Mouse (Mus musculus): ENCODE results near the gene Ceacam10.
"Not testable (repeated sequence)": the region's sequence is repeated elsewhere in the genome, so short reads cannot be mapped to it uniquely, and the experiment has no call there.

The Ceacam10 gene

GRCm38 (mm10) chr7:24776918-24777317 is at the start of gene Ceacam10:
Ceacam10 (plus strand) TSS chr7:24777206.
- DNase-seq (ENCODE audit: low spot score in 2 of 2): not testable (repeated sequence)

- no peak for DNase-seq (ENCODE audit: low spot score in 2 of 2)
Observed at GRCm38 (mm10) chr7:24735970-24736670, 40.9 kb upstream of the Ceacam10 start.

DNA sequence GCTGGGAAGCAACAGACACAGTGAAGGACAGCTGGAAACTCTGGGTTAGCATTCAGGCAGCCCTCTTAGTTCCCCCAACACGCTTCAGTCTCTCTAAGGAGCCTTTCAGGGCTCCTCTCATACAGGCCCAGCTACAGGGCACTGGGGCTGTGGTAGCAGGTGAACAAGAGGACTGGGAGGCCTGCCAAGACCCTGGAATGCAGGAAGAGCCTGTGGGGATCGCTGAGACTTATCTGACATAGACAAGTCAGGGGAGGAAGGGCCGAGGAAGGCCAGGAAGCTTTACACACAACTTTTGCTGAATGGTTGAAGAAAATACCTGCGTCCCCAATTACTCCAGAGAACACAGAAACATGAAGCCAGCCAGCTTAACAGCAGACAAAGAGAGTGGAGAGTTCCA is 26.3 kb upstream of the Ceacam10 start:
- DNase-seq (ENCODE audit: low spot score in 2 of 2): no peak

DNA sequence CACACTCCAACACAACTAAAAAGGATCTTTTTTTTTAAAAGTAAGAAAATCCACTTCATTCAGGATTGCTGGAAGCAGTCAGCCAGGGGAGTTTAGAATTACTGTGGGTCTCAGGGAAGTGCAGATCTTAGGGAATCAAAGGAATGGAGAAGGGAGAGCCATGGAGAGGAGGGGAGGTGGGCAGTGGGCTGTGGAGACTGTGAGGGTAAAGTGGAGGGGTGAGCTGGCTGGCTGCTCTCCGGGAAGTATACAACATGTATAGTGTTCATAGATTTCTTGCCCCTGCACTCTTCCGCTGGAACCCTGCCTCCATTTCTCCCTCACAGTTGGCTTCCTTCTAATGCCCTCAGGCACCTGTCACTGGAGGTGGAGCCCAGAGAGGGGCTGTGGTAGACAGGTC is 25.4 kb upstream of the Ceacam10 start:
- no peak for DNase-seq (ENCODE audit: low spot score in 2 of 2)

DNA sequence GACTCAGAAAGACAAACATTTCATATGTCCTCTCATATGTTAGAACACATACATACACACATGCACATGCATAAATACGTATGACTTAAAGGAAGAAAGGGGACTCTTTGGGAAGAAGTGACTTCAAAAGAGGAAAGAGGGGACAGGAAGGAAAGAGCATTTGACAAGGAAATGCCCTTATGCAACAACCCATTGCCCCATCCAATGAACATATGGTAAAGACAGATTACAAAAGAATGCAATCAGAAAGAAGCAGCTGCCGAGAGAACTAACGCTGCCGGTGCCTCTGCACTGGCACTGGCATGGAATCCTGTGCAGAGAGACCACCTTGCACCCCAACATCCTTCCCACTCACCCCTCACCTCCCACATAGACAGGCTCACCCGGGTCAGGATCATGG is 23.5 kb upstream of the Ceacam10 start:
- no peak for DNase-seq (ENCODE audit: low spot score in 2 of 2)

- no peak for DNase-seq (ENCODE audit: low spot score in 2 of 2)
Observed at GRCm38 (mm10) chr7:24758520-24758919, 18.5 kb upstream of the Ceacam10 start.

- DNase-seq (ENCODE audit: low spot score in 2 of 2): no peak
Observed at GRCm38 (mm10) chr7:24760211-24760610, 16.8 kb upstream of the Ceacam10 start, which contains the start of gene Cd177. Cd177 (minus strand) TSS chr7:24760311.

DNA sequence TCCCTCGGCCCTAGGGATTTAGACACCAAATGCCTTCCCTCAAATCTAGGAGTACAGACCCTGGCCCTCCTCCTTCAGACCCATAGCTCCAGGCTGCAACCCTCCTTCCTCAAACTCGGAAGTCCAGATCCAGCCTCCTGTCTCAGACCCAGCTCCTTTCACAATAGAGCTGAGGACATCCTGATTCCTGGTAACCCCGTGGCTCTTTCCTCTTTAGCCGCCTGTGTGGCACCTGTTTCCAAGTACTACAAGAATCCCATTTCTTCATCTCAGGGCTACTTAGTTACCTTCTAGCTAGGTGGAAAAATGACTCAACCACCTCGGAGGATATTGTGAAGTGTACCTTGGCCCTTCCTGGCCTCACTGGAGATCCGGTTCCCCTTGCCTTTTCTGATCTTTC is 15.8 kb upstream of the Ceacam10 start:
- no peak for DNase-seq (ENCODE audit: low spot score in 2 of 2)

DNA sequence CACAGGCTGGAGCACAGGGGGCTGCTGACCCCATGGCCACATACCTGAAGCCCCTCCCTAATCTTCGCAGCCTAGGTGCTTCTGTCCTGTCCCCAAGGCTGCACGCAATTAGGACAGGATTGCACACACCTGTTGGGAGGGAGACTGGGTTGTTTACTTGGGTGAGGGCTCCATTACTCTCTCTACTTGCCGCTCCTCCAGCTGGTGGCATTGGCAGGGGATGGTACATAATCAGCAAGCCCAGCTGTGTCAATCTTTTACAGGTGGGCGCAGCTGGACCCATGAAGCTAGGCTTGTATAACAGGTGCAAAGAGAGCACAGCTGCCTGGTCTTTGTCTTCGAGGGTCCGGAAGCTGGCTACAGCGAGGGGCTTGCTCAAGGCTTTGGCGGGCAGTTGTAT is 14.4 kb upstream of the Ceacam10 start:
- no peak for DNase-seq (ENCODE audit: low spot score in 2 of 2)

DNA sequence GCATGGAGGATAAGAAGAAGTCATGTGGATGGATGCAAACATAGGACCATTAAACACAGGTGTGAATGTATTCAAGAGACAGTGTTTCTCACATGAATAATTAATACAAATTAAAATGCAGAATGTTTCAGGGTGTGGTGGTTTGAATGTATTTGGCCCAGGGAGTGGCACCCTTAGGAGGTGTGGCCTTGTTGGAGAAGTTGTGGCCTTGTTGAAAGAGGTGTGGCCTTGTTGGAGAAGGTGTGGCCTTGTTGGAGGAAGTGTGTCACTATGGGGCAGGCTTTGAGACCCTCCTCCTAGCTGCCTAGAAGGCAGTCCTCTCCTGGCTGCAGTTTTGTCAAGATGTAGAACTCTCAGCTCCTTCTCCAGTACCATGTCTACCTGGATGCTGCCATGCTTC is 5.6 kb upstream of the Ceacam10 start:
- no peak for DNase-seq (ENCODE audit: low spot score in 2 of 2)

DNA sequence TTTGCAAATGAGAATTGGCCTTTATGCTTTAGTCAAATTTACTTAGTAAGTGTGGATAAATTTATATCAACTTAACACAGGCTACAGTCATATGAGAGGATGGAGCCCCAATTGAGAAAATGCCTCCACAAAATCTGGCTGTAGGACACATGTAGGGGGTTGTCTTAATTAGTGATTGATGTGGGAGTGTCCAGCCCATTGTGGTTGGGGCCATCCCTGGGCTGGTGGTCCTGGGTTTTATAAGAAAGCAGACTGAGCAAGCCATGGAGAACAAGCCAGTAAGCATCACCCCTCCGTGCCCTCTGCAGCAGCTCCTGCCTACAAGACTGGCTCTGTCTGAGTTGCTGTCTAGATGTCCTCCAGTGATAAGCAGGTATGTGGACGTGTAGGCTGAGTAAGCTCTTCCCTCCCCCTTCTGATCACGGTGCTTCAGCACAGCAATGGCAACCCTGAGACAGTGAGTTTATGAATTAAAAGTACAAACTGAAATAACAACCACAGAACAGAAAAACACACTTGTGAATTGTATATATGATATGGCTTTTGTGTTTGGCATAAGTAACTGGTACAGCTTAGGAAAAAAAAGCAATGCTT is 3.0 kb upstream of the Ceacam10 start:
- no peak for DNase-seq (ENCODE audit: low spot score in 2 of 2)

DNA sequence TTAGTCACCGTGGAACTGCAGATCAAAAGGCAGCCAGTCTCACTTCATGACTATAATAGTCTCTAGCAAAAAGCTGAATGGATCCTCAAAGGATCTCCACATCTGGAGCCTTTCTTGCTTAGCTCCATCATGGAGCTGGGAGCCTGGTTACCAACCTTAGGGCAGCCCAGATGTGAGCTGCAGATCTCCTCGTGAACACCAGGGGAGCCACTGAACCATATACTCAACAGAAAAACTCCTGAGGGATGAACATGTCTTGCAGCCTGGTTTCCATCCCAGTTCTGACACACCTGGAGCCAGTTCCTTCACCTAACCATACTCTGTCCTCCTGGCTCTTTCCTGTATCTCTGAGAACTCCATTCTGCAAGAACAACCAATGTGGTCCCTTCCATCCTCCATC is 861 bp upstream of the Ceacam10 start:
- DNase-seq (ENCODE audit: low spot score in 2 of 2): no peak

GRCm38 (mm10) chr7:24797918-24798317 is 20.9 kb downstream of the Ceacam10 start:
- DNase-seq (ENCODE audit: low spot score in 2 of 2): no peak

DNA sequence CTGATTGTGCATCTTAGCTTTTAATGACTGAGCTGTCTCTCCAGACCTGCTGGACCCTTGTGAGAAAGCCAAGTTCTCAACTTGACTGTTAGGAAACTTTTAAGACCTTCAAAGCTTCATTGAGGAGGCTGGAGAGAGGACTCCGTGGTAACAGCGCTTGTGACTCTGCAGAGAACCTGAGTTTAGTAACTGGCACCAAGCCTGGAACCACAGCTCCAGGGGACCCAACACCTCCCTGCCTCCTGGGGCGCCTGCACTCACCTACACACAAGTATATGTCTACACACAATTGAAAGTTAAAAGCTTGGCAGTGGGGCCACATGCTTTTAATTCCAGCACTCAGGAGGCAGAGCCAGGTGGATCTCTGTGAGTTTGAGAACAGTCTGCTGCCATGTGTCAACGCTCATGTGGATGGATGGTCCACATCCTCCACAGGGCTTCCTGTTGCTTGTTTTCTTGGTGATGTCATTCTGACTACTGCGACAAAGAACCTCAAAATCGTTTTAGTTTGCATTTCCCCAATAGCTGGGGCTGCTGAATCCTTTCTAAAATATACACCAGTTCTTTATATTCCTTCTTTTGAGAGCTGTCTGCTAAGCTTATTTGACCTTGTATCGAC is 25.3 kb downstream of the Ceacam10 start:
- no peak for DNase-seq (ENCODE audit: low spot score in 2 of 2)

GRCm38 (mm10) chr7:24804826-24805225 is 27.8 kb downstream of the Ceacam10 start:
- DNase-seq (ENCODE audit: low spot score in 2 of 2): no peak

- no peak for DNase-seq (ENCODE audit: low spot score in 2 of 2)
Observed at GRCm38 (mm10) chr7:24809041-24809440, 32.0 kb downstream of the Ceacam10 start.

- DNase-seq (ENCODE audit: low spot score in 2 of 2): peak; percentile 75 to 80
Observed at GRCm38 (mm10) chr7:24817502-24817901, 40.5 kb downstream of the Ceacam10 start.

DNA sequence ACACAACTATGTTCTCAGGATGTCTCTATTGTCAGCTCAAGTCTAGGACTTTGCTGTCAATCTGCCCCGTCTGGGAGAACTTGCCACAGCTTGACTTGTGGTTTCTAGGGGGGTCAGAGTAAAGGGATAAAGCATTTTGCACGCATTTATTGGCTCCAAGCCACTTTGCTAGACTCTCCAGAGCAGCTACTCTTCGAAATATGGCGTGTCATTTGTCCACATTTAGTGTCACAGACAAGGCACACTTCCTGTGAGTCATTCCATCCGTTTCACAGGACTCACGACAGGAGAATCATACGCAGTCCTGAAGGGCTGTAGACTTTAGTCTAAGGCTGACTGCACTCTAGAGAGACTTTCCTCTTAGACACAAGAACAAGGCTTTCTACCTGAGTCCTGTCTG is 47.4 kb downstream of the Ceacam10 start:
- DNase-seq (ENCODE audit: low spot score in 2 of 2): no peak

DNA sequence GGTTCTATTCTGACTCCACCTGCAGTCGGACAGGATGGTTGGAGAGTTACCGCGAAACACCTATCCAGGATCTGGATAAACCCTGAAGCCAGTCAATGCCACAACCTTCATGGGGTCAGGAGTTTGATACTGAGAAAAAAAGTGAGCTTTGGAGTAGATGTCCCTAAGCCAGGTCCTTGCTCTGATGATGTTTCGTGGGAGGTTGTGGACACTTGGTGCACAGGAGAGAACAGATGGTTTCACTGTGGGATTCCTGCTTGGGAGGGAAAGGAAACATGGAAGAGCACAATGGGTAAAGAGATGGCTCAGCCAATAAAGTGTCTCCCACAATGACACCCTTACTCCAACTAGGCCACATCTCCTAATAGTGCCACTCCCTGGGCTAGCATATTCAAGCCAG is 50.2 kb downstream of the Ceacam10 start:
- no peak for DNase-seq (ENCODE audit: low spot score in 2 of 2)

All from right cerebral cortex, adult 2 months (tissue).